Mouse (Mus musculus) left cerebral cortex, adult 2 months (tissue): Measurements from ENCODE around the gene Spa17. TPM values are rescaled to one million over a fixed set of nuclear protein-coding genes. Genes with fewer than 3 reads are reported as not detected.

Experiments
- DNase-seq, 2 experiments: peaks; one replicate each; pipeline ENCODE4 v3.0.0; 2021 to 2022; ENCODE audit warnings: low spot score in 2 of 2, mixed read lengths in 1 of 2; ENCODE audit errors: extremely low spot score in 1 of 2
- H3K27ac ChIP-seq: fragments of 200-600 bp; 2 replicates; pipeline ENCODE4 v1.8.1; 2022
- H3K4me3 ChIP-seq: fragments of 200-600 bp; 2 replicates; pipeline ENCODE4 v1.8.1; 2022
- CTCF ChIP-seq: fragments of 200-600 bp; IDR thresholded peaks from 2 replicates; pipeline ENCODE4 v1.8.1; 2022; ENCODE audit warnings: antibody characterized with exemption, mild to moderate bottlenecking, moderate library complexity
- intact Hi-C: fragments of 180-260 bp; cut with DNase I; formaldehyde crosslinking; loops from one replicate; pipeline ENCODE4 v1.15.1; 2025
- total RNA-seq, 2 experiments: library from RNA; stranded (reverse); gene quantifications; 2 replicates each; pipeline ENCODE4 v1.2.3; 2021

Spa17 gene
- total RNA-seq, 2 experiments from 2014 or later, result 1.7 to 2.1 TPM

DNA sequence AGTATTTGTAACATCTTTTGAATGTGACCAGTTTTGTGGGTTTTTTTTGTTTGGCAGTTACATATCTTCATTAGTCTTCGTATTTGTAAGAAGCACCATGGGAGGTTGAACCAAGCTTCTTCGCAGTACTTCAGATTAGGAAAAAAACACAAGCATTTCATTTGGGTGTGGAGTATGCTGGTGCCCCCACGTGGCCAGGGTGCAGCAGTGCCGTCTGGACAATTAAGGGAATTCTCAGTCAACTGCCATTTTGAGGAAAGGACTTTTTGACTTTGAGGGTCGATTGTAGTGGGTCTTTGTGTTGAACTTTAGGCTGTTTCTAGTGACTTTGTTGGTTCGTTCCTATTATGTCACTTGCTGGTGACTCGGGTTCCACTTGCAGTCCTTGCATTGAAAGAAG lies 22.8 kb upstream of the Spa17 start:
- no peak overlapping the region; the same call in 1 of the 2 replicates for H3K27ac ChIP-seq
- TF ChIP-seq CTCF, result peak; percentile 85
- intact Hi-C loops, result loop anchor here (5.0 kb wide), 1 partner anchor 204 kb away; the partner anchor contains the start of gene Robo3

DNA sequence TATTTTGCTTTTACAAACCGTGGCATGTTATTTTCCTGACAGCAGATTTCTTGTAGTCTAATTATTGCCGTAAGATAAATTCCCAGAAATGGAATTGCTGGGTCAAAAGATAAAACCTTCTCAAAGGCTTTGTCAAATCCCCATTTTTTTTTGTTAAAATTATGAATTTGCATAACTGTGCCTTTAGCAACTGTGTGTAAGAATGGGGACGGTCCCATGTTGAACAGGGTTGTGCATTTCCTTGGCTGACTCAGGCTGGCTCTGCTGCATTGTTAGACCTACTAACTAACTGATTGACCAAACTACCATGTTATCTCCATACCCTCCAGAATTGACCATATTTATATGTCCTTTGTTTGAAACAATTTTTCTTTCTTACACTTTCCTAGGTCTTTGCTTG lies 20.7 kb upstream of the Spa17 start:
- TF ChIP-seq CTCF, result no peak
- Histone ChIP-seq H3K27ac (no peak overlapping the region), H3K4me3 (no peak overlapping the region)
- intact Hi-C loops, result no loop called here
- no peak for DNase-seq

More for the DNA sequence above, 22.8 kb upstream of the Spa17 start:
- DNase-seq, result peak; percentile 54 to 67
- no peak overlapping the region for H3K4me3 ChIP-seq

DNA sequence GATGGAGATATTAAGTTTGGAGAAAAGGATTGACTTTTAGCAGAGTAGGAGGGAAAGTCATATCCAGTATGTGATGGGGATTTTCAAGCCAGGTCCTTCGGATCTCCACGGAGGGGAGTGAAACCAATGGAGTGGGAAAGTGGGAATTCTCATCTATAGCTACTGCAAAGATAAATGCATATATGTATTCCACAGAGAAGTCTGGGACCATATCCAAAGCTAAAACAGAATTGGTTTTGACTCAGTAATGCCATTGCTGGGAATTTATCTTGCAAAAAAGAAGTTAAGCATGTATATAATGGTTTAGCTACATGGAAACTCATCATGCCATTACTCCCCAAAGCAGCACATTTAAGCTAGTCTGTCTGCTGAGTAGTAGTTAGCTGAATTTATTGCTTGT lies 18.8 kb upstream of the Spa17 start:
- no peak for DNase-seq
- peak overlapping the region; percentile 6 for H3K27ac ChIP-seq
- TF ChIP-seq CTCF, result no peak
- no peak overlapping the region for H3K4me3 ChIP-seq
- intact Hi-C loops, result no loop called here

DNA sequence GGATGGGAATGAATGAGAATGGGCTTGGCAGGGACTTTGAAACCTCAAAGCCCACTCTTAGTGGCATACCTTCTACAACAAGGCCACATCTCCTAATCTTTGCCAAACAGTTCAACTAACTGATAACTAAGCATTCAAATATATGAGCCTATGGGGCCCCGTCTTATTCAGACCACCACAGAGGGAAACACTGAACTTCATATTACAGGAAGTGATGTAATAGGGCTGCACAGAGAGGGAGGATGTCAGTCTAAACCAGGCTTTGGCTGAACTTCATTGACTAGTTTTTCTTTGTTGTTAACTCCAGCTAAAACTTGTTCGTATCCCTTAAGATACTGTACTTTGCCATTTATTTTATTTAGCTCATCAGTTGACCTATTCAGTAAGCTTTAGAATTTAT lies 16.4 kb upstream of the Spa17 start:
- intact Hi-C loops, result loop anchor here (5.0 kb wide), 1 partner anchor 47 kb away; no protein-coding TSS in a partner anchor
- TF ChIP-seq CTCF, result no peak
- no peak for DNase-seq
- H3K4me3 ChIP-seq, result no peak overlapping the region
- no peak overlapping the region for H3K27ac ChIP-seq

DNA sequence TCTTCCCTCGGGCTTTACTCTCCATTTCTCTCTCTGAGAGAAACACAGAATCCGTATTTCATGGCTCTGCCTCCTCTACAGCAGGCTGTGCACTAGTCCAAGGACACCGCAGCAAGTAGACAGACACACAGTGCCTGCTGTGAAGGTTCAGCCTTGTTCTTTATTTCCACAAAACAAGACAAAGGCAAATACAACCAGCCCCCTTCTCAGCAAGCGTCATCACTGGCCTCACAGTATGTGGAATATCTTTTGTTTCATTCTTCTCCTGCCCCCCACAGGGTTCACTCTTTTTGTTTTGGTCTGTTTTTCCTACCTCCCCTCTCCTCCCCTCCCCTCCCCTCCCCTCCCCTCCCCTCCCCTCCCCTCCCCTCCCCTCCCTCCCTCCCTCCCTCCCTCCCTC lies 15.1 kb upstream of the Spa17 start:
- no peak for DNase-seq
- TF ChIP-seq CTCF, result no peak
- Histone ChIP-seq H3K27ac (no peak overlapping the region), H3K4me3 (no peak overlapping the region)
- intact Hi-C loops, result loop anchor here (5.0 kb wide), 1 partner anchor 49 kb away; no protein-coding TSS in a partner anchor

DNA sequence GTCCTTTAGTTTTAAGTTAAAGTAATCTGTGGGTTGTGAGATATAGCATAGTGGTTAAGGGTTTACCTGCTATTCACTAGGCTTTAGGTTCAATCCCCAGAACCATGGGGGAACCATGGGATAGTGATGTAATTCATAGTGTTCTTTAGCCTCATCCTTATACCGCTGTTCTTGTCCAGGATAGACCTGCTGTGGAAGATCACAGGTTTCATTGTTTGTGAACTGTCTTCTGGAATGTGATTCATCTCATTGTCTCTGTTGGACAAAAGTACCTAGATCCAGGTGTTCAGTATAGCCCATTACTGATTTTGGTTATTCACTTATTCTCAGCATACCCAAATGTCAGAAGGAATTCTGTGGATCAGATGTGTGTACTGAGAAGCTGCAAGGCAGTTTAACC lies 13.7 kb upstream of the Spa17 start:
- intact Hi-C loops, result loop anchor here (5.0 kb wide), 1 partner anchor 50 kb away; no protein-coding TSS in a partner anchor
- no peak overlapping the region for H3K4me3 ChIP-seq
- TF ChIP-seq CTCF, result no peak
- peak overlapping the region; percentile 50; the same call in 1 of the 2 replicates for H3K27ac ChIP-seq
- no peak for DNase-seq

DNA sequence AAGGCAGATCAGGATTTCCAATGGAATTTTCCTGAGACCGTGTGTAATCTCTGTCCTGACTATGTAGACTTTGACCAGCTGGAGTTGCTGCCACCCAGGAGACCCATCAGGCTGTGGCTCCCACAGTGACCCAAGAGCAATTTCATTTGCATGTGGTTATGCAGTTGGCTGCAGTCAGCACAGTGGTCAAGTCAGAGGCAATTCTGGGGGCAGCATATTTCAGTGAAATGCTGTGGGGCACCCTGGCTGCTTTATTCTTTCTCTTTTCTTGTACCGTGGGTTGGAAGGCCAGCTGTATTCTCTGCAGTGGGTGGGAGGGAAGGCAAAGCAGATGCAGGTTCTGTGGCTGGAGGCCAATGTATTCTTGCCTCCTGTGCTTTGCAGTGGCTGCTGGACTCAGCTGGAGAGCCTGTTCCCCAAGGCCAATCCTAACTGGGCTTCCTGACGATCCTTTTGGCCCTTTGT lies 12.6 kb upstream of the Spa17 start:
- TF ChIP-seq CTCF, result no peak
- intact Hi-C loops, result loop anchor here (5.0 kb wide), 1 partner anchor 51 kb away; no protein-coding TSS in a partner anchor
- H3K4me3 ChIP-seq, result no peak overlapping the region

DNA sequence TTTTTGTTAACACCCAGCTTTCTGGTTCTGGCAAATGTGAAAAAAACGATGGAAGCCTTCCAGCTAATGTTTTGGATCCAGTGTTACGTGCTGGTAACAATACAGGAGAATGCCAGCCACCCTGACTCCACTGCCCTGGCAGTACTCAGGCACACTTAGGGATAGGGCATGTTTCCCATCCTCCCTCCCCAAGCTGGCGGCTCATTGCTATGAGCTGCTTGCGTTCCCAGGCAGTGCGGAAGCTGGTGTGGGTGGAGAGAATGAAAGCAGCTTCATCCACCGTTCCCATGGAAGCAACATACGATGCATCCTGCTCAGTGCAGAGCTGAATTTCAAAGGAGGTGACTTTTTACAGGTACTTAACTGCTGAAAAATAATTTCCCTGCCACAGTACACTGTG lies 12.1 kb upstream of the Spa17 start:
- DNase-seq, result peak; percentile 71 to 84
- intact Hi-C loops, result loop anchor here (5.0 kb wide), 1 partner anchor 52 kb away; no protein-coding TSS in a partner anchor
- TF ChIP-seq CTCF, result no peak
- H3K4me3 ChIP-seq, result no peak overlapping the region
- H3K27ac ChIP-seq, result peak overlapping the region; percentile 96

More for the DNA sequence above, 12.6 kb upstream of the Spa17 start:
- H3K27ac ChIP-seq, result peak overlapping the region; percentile 96
- DNase-seq, result peak in 1 of 2 experiments; percentile 38

DNA sequence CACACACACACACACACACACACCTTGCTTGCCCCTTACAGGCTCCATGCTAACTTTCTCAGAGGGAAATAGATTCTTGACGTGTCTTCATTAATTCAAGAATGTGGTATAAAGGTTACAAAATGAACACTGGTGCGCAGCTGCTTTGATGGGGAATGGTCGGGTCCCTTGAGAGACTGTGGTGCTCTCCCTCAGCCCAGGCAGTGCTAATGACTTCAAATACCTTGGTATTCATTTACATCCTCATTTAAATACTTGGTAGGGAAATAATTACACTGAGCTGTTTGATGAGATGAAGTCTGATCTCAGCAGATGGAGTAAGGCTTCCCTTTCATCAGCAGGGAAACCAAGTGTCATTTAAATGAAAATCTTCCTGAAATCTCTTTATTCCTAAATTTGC lies 11.6 kb upstream of the Spa17 start:
- H3K27ac ChIP-seq, result peak overlapping the region; percentile 96
- no peak overlapping the region for H3K4me3 ChIP-seq
- intact Hi-C loops, result loop anchor here (5.0 kb wide), 1 partner anchor 52 kb away; no protein-coding TSS in a partner anchor
- DNase-seq, result no peak
- TF ChIP-seq CTCF, result no peak

DNA sequence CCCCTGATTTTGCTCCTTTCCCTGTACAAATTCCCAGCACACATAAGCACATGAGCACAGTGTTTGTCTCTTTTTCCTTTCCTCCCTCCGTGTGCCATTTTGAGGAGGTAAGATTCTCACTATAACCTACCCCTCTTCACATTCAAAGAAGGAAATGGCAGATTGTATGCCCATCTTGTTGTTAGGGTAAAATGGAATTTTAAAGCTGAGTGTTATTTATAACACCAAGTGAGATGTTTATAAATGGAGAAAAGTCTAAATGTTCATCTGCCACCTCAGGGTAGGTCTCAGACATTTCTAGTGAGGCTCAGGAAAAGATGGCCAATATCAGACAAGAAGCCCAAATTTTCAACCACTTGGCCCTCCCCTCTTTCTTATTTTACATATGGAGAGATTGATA lies 11.0 kb upstream of the Spa17 start:
- intact Hi-C loops, result loop anchor here (5.0 kb wide), 1 partner anchor 308 kb away; no protein-coding TSS in a partner anchor
- peak overlapping the region; percentile 47 for H3K27ac ChIP-seq
- H3K4me3 ChIP-seq, result no peak overlapping the region
- no peak for DNase-seq
- no peak for TF ChIP-seq CTCF

DNA sequence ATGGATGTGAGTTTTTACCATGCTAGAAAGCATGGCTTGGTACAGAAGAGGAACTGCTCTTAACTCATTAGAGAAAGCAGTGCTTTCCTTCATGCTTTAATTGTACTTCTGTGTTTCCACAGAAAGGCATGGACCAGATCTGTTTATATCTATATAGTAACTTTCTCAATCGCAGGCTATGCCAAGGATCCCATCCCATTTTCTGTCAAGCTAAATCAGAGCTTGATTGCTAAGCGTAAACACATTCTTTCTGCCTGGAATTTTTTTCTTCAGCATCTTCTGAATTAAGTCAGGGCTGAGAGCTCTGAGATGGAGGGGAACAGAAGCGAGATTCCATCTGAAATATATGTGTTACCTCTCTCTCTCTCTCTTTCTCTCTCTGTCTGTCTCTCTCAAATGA lies 10.5 kb upstream of the Spa17 start:
- no peak for TF ChIP-seq CTCF
- H3K27ac ChIP-seq, result peak overlapping the region; percentile 47
- intact Hi-C loops, result loop anchor here (5.0 kb wide), 1 partner anchor 308 kb away; no protein-coding TSS in a partner anchor
- no peak overlapping the region for H3K4me3 ChIP-seq
- DNase-seq, result no peak

DNA sequence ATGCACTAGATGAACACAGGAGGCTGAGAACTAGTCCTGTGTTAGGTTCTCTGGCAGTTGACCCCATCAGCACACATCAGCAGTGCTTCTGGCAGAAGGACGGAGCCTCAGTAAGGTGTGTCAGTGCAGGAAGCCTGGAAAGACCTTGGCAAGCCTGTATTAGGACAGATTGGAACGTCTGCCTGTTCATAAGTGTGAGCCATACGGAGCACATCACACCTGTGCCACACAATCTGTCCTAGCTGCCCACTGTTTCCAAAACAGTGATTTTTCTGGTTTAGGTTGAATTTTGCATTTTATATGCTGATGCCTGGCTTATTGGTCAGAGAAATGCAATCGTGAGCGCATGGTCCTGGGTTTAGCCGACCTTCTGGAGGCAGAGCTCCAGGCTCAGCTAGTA lies 7.8 kb upstream of the Spa17 start:
- peak in 1 of 2 experiments; percentile 52 for DNase-seq
- H3K4me3 ChIP-seq, result no peak overlapping the region
- intact Hi-C loops, result loop anchor here (5.0 kb wide), 1 partner anchor 311 kb away; no protein-coding TSS in a partner anchor
- TF ChIP-seq CTCF, result no peak
- peak overlapping the region; percentile 58; the same call in 1 of the 2 replicates for H3K27ac ChIP-seq

DNA sequence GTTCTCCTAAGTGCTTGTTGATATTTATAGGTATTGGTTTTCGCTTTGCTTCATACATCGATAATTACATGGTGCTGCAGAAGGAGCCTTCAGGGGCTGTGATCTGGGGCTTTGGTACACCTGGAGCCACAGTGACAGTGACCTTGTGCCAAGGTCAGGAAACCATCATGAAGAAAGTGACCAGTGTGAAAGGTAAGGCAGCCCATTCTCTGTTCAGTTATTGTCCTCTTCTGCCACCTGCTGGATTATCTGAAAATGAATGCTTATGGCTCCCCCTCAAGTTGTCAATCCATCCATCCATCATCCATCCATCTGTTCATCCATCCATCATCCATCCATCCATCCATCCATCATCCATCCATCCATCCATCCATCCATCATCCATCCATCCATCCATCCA lies 3.2 kb upstream of the Spa17 start:
- H3K27ac ChIP-seq, result peak overlapping the region; percentile 95
- TF ChIP-seq CTCF, result peak; percentile 65
- no peak for DNase-seq
- intact Hi-C loops, result loop anchor here (1.0 kb wide), 2 partner anchors 154 to 184 kb away; no protein-coding TSS in a partner anchor
- H3K4me3 ChIP-seq, result no peak overlapping the region
